Mouse (Mus musculus) olfactory bulb, adult 2 months (tissue): ENCODE measurements at regions not wholly inside any gene's neighbourhood (a gene's known extent, or its start where the extent isn't known, plus 50 kb on each side); places are given as distances from the start of the nearest gene placed in this dataset.

Source experiments
- H3K27ac ChIP-seq: fragments of 200-500 bp; 2 replicates; pipeline ENCODE4 v1.5.1; 2012; ENCODE audit warnings: low read depth, low read length; ENCODE audit not compliant: insufficient read depth
- H3K4me1 ChIP-seq: fragments of 200-500 bp; 2 replicates; pipeline ENCODE4 v1.6.1; 2012; ENCODE audit warnings: low read length; ENCODE audit not compliant: control insufficient read depth, insufficient read depth
- H3K4me3 ChIP-seq: fragments of 200-500 bp; 2 replicates; pipeline ENCODE4 v1.5.1; 2012; ENCODE audit warnings: mild to moderate bottlenecking, low read depth, low read length, moderate library complexity; ENCODE audit not compliant: insufficient read depth
- CTCF ChIP-seq: fragments of 200-500 bp; IDR thresholded peaks from 2 replicates; pipeline ENCODE4 v1.5.1; 2012; ENCODE audit warnings: low read depth, mild to moderate bottlenecking, low read length, moderate library complexity; ENCODE audit not compliant: insufficient read depth
- POLR2A ChIP-seq: fragments of 200-500 bp; IDR thresholded peaks from 2 replicates; pipeline ENCODE4 v1.6.1; 2012; ENCODE audit warnings: mild to moderate bottlenecking, low read depth, low read length, moderate library complexity; ENCODE audit not compliant: insufficient read depth
- WGBS: fragments of 180-500 bp; shearing (Covaris S2); methylation state at CpG from one replicate; pipeline ENCODE4 v1.1.7; 2018; 5-methylcytosine and 5-hydroxymethylcytosine counted together

GRCm38 (mm10) chr16:93461406-93462285 lies 142.2 kb downstream of the Setd4 start:
- Histone ChIP-seq H3K27ac (no peak overlapping the region), H3K4me1 (peaks cover 7% of the 10 kb centered on the region; the same call in 1 of the 2 replicates), H3K4me3 (no peak overlapping the region)
- TF ChIP-seq CTCF (no peak), POLR2A (no peak)
- 91% methylated on average over 27 of the region's 27 CpGs for WGBS

GRCm38 (mm10) chr16:93459497-93460240 lies 144.2 kb downstream of the Setd4 start:
- Histone ChIP-seq H3K27ac (no peak overlapping the region), H3K4me1 (peaks cover 7% of the 10 kb centered on the region; the same call in 1 of the 2 replicates), H3K4me3 (no peak overlapping the region)
- no peak for TF ChIP-seq CTCF
- TF ChIP-seq POLR2A, result no peak
- 75% methylated on average over 12 of the region's 12 CpGs for WGBS

GRCm38 (mm10) chr16:93458598-93459496 lies 145.0 kb downstream of the Setd4 start:
- 41% methylated on average over 25 of the region's 25 CpGs for WGBS
- Histone ChIP-seq H3K4me1 (peaks cover 7% of the 10 kb centered on the region; the same call in 1 of the 2 replicates), H3K27ac (no peak overlapping the region), H3K4me3 (no peak overlapping the region)
- TF ChIP-seq CTCF (no peak), POLR2A (no peak)

- TF ChIP-seq CTCF (no peak), POLR2A (no peak)
- Histone ChIP-seq H3K4me3 (no peak overlapping the region), H3K4me1 (peaks cover 7% of the 10 kb centered on the region; the same call in 1 of the 2 replicates), H3K27ac (no peak overlapping the region)
- 89% methylated on average over 20 of the region's 20 CpGs for WGBS
These were observed 145.8 kb downstream of the Setd4 start for GRCm38 (mm10) chr16:93458011-93458585.

GRCm38 (mm10) chr16:93456706-93457425 lies 147.0 kb downstream of the Setd4 start:
- H3K27ac ChIP-seq, result no peak overlapping the region
- no peak overlapping the region for H3K4me3 ChIP-seq
- 82% methylated on average over 17 of the region's 17 CpGs for WGBS
- H3K4me1 ChIP-seq, result peaks cover 7% of the 10 kb centered on the region; the same call in 1 of the 2 replicates
- no peak for TF ChIP-seq CTCF
- TF ChIP-seq POLR2A, result no peak

- Histone ChIP-seq H3K4me1 (peaks cover 5% of the 10 kb centered on the region; the same call in 1 of the 2 replicates), H3K27ac (no peak overlapping the region), H3K4me3 (no peak overlapping the region)
- peak; percentile 60 for TF ChIP-seq CTCF
- TF ChIP-seq POLR2A, result no peak
- 28% methylated on average over 8 of the region's 8 CpGs for WGBS
These were observed 149.5 kb downstream of the Setd4 start for GRCm38 (mm10) chr16:93454080-93454997.

GRCm38 (mm10) chr16:93453056-93453455 lies 150.8 kb downstream of the Setd4 start:
- TF ChIP-seq POLR2A, result no peak
- no peak for TF ChIP-seq CTCF
- no peaks in the 10 kb centered on the region for H3K4me1 ChIP-seq
- H3K27ac ChIP-seq, result no peak overlapping the region
- WGBS, result 87% methylated on average over 9 of the region's 9 CpGs
- H3K4me3 ChIP-seq, result no peak overlapping the region
